Mouse (Mus musculus) lung, adult 2 months (tissue): ENCODE measurements around the gene Rarg. TPM values are rescaled to one million over a fixed set of nuclear protein-coding genes. Genes with fewer than 3 reads are reported as not detected.

ENCODE experiments used
- DNase-seq: peaks from one replicate; pipeline ENCODE4 v3.0.0; 2022
- H3K4me1 ChIP-seq: fragments of 200-500 bp; 2 replicates; pipeline ENCODE4 v1.6.1; 2011; ENCODE audit warnings: low read length; ENCODE audit not compliant: control insufficient read depth, insufficient read depth
- H3K4me3 ChIP-seq: fragments of 200-500 bp; replicated peaks from 2 replicates; pipeline ENCODE3; 2011; ENCODE audit warnings: low read depth, mild to moderate bottlenecking, control low read depth, low read length; ENCODE audit errors: extremely low read depth
- CTCF ChIP-seq: fragments of 200-500 bp; IDR thresholded peaks from 2 replicates; pipeline ENCODE4 v1.5.1; 2011; ENCODE audit warnings: mild to moderate bottlenecking, low read length, control low read depth; ENCODE audit not compliant: insufficient read depth
- POLR2A ChIP-seq: fragments of 200-500 bp; IDR thresholded peaks from 2 replicates; pipeline ENCODE4 v1.6.1; 2011; ENCODE audit warnings: low read depth, mild to moderate bottlenecking, control low read depth, low read length, borderline replicate concordance; ENCODE audit errors: extremely low read depth
- WGBS: fragments of 180-500 bp; shearing (Covaris S2); methylation state at CpG from one replicate; pipeline ENCODE4 v1.1.7; 2018; 5-methylcytosine and 5-hydroxymethylcytosine counted together
- polyA plus RNA-seq: library from polyadenylated mRNA; depleted of rRNA; stranded (reverse); fragments of >200 nt; gene quantifications from 2 replicates; pipeline ENCODE4 v1.2.3, GENCODE M21; 2012

Gene Rarg
- polyA plus RNA-seq, 1 experiment, result 75.1 TPM

DNA sequence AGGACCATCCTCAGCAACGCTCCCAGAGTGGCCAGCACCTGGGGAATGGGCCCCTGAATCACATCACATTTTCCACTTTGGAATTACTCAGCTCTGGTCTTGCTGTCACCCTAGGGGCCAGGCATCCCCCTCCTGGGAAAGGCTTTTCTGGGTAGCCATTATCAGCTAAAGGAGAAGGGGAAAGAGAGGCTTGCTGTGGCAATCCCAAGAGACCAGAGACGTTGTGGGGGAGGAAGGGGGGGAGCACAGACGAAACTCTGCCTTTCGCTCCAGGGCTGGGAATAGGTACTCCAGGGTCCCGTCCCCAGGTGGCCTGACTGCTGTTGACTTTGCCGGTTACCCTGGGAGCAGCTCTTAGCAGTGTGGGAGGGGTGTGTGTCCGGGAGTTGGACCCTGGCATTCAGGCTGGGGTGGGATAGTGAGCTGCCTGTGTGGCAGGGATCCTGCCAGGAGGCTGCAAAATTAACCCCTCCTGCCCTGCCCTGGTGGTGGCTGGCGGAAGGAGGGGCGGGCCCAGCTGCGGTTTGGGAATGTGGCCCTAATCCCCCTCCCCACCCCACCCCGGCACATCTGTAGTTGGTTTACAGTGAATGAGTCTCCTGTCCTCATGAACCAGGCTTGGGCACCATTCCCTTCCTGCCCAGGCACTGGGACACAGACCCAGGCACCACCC is 1.4 kb upstream of the Rarg start:
- TF ChIP-seq CTCF (no peak), POLR2A (no peak)
- DNase-seq, result no peak
- Histone ChIP-seq H3K4me1 (peaks cover 12% of the 10 kb centered on the region), H3K4me3 (no peak overlapping the region)
- 37% methylated on average over 9 of the region's 11 CpGs for WGBS

DNA sequence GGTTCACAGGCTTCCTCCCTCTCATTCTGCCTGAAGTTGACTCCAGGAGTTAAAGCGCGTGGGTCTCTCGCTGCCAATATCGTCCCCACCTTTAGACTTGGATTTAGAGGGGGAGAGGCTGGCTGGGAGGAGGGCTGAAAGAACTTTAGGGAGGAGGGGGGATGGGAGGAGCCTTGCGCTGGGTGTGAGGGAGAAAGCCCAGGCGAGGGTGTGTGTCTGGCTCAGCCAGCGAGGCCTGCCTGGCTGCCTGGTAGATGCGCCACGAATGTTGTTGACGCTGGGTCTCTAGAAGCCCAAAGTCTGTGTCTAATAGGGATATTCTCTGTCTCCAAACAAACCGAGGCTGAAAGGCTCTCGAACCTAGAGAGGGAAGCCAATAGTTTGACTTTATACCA is 756 bp upstream of the Rarg start:
- Histone ChIP-seq H3K4me1 (peaks cover 12% of the 10 kb centered on the region), H3K4me3 (peak overlapping the region; percentile 75)
- DNase-seq, result peak; percentile 62
- WGBS, result 28% methylated on average over 12 of the region's 12 CpGs
- no peak for TF ChIP-seq CTCF
- TF ChIP-seq POLR2A, result peak; percentile 81; the same call in 1 of the 2 replicates

DNA sequence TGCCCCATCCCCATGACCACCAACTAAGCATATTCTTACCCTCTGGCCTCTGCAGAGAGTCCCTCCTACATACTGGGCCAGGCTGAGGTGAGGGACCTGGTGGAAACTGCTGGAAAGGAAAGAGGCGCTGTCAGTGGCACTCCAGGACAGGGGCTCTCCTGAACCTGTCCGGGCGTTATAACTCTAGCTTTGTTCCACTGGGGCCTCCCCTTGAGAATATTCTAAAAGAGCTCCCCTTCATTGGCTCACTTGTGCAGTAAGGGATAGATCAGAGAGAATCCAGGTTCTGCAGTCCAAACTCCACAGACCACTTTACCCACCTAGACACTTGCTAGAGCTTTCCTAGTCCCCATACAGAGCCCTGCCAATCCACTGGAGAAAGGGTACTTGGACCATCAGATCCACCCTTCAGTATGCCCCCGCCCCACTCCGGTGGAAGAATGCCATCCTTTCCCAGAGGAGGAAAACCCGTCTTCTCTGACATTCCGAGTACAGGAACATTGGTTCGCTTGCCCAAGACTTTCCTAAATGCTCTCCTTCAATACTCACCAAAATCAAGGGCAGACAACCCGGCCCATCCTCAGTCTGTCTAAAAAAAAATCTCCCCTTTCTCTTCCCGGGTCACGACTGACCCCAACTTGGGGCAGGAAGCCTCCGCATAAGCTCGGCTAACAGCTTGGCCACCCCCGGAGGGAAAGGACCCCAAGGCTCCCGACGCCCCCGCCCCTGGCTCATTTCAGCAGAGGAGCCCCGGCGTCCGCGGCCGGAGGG is 701 bp downstream of the Rarg start:
- Histone ChIP-seq H3K4me3 (peak overlapping the region; percentile 75), H3K4me1 (peaks cover 12% of the 10 kb centered on the region)
- DNase-seq, result peak; percentile 39
- 9% methylated on average over 22 of the region's 22 CpGs for WGBS
- TF ChIP-seq POLR2A, result no peak
- TF ChIP-seq CTCF, result no peak

DNA sequence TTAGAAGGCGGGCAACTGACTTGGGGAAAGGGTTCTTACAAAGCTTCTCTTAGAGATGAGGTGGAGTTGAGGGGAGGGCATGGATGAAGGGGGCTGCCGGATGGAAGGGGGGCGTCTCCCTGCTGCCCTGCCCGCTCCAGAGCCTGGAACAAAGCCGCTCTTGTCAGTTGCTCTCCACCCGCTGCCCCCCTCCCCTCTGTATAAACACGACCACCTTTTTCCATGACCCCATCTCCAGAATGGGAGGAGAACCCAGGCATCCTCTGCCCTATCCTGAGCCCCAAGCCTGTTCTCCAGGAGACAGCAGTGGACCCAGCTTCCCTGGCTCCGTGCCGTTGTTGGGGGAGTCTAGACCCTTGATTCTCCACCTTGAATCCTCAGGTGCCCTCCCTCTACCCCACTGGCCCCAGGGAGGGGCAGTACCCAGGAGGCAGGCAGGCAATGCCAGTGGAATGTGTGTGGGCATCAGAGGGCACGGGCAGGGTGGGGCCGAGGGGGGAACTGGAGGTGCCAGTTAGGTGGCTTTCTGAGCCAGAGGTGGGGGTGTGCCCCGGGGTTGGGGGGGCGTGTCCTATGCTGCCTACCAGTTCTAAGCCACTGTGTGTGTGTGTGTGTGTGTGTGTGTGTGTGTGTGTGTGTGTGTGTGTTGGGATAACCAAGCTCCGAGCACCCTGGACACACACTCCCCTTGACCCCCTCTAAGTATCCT is 1.6 kb downstream of the Rarg start:
- peaks cover 12% of the 10 kb centered on the region for H3K4me1 ChIP-seq
- H3K4me3 ChIP-seq, result peak overlapping the region; percentile 19
- WGBS, result 53% methylated on average over 13 of the region's 14 CpGs
- TF ChIP-seq CTCF (no peak), POLR2A (no peak)
- DNase-seq, result peak; percentile 55

DNA sequence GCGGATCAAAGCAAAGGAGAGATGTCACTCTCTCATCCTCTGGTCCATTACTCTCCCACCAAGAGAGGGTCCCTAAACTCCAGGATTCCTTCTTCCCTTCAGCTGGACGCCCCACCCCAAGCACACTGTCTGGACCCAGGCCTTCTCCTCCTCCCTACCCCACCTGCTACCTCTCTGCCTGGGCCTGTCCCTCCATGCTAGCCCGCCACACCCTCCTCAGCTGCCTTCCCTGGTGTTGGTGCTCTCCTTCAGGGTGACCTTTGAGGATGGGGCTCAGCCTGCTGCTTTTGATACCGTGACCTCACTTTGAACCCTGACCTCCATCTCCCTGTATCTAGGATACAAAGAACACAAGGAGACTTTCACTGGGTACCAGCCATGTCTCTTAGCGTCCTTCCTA is 6.8 kb downstream of the Rarg start:
- Histone ChIP-seq H3K4me3 (no peak overlapping the region), H3K4me1 (peaks cover 9% of the 10 kb centered on the region)
- TF ChIP-seq POLR2A, result no peak
- no peak for TF ChIP-seq CTCF
- no peak for DNase-seq
- WGBS, result 86% methylated on average over 5 of the region's 5 CpGs

DNA sequence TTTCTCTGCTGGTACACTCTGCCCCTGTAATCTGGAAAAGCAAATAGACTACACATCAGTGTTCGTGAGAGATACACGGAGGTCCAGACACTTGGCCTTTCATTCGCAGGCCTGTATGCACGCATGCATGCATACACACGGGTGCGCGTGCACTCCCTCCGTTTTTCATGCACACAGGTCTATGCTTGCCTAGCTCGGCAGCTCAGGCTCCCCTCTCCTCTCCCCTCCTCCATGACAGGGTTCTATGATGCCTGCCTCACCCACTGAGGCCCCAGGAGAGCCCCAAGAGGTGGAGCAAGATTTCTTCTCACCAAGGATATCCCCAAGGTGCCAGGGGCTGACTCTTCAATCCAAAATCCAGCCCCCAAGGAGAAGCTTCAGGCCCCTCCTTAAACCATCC is 7.3 kb downstream of the Rarg start:
- no peak overlapping the region for H3K4me3 ChIP-seq
- TF ChIP-seq CTCF (no peak), POLR2A (no peak)
- no peak for DNase-seq
- peaks cover 9% of the 10 kb centered on the region for H3K4me1 ChIP-seq
- WGBS, result 64% methylated on average over 9 of the region's 9 CpGs

DNA sequence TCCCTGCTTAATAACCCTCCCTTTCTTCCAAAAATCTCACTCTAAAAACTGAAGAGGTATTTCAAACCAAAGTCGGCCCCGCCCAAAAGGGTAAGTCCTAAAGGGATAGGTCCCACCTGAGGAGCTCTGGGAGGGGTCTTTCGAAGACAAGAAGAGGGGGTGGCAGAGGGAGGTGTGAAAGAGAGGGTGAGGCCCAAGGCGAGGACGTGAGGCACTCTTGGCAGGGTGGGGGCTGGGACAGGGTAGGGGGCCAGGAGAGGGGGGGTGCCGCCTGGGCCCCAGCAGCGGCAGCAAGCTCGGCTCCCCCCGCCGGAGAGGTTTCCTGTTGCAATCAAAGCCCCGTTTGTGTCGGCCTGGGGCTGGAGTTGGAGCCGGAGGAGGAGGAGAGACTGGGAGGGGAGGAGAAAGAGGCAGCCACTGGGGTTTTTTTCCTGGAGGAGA is 8.0 kb downstream of the Rarg start:
- H3K4me1 ChIP-seq, result peaks cover 9% of the 10 kb centered on the region
- WGBS, result 7% methylated on average over 13 of the region's 13 CpGs
- DNase-seq, result peak; percentile 42
- H3K4me3 ChIP-seq, result no peak overlapping the region
- no peak for TF ChIP-seq POLR2A

DNA sequence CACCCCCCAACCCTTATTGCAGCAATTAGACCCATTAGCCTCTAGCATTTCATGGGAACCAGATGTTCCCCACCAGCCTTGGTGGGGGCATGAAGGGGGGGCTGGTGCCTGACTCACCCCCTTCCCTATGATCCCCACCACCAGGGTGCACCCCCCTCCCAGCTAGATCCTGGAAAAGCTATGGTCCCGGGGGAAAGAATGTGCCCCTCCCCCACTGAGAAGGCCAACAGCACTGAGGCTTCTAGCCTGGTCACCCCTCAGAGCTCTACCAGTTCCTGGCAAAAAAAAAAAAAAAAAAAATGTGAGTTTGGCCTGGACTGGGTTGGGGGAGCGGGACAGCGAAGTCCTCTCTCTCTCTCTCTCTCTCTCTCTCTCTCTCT is 8.5 kb downstream of the Rarg start:
- no peak for DNase-seq
- TF ChIP-seq CTCF, result no peak
- no peak for TF ChIP-seq POLR2A
- Histone ChIP-seq H3K4me3 (no peak overlapping the region), H3K4me1 (peaks cover 13% of the 10 kb centered on the region)
- 19% methylated on average over 3 of the region's 3 CpGs for WGBS

DNA sequence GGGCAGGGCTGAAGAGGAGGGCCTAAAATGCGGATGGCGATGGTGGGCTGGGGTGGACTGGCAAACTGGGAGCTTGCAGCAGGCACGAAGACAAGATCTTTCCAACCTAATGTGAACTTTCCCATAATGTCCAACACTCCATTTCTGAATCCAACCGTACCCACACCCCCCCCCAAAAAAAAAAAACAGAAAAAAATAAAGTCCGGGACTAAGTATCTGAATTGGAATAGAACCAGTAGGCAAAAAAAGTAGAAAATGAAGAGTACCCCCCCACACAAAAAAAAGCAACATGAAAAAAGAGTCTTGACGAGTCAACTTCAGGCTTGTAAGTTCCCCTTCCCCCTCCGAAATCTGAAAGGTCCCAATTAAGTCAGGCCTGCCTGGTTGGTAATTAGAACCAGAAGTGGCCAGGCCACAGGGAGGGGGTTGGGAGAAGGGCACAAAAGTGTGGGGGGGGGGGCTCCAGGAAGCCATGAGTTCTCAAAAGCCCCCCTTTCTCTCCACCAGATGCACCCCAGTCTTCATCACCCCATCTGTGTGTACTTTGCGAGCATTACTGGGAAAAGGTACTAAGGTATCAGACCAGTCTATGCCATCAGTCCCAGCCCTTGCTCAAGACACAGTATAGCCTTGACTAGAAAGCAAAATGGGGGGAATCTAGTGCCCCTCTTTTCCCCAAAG is 9.0 kb downstream of the Rarg start:
- 17% methylated on average over 8 of the region's 8 CpGs for WGBS
- DNase-seq, result no peak
- TF ChIP-seq POLR2A, result no peak
- TF ChIP-seq CTCF, result no peak
- Histone ChIP-seq H3K4me1 (peaks cover 13% of the 10 kb centered on the region), H3K4me3 (peak overlapping the region; percentile 76)
